Mouse (Mus musculus): Measurements from ENCODE around the gene Carns1.

GRCm38 (mm10) chr19:4145936-4146335 lies 29.3 kb downstream of the Carns1 start:
- TF ChIP-seq POLR2A (IDR thresholded peaks at IDR 0.05; ENCODE audit: extremely low read depth, insufficient read depth, low read length) (no peak), CTCF (IDR thresholded peaks at IDR 0.05; ENCODE audit: extremely low read depth, insufficient read depth, low read length) (no peak)
